ENCODE assay signal across 11 mouse cellular contexts in genomic region chr7:115450431-115451195, GRCm38 (mm10).
DNase-seq lines count a peak whose midpoint lies in the region; ATAC-seq and TF ChIP-seq lines count a peak whose summit lies in the region.
"Had no signal": no experiment of that assay in that cellular context is flagged by ENCODE, and none has a peak within 500 bp of the region (broad histone marks: within the 10 kb centered on the region; RNA-seq: fewer than 3 reads in every experiment).

No protein-coding gene starts in this region.

- intact Hi-C loops in left cerebral cortex, adult 2 months (cut with DNase I) = loop anchor here (5.0 kb wide), 1 partner anchor 582 kb away; no protein-coding TSS in a partner anchor

- no peaks in the 10 kb centered on the region for H3K9me3 ChIP-seq in limb, embryonic 15.5 days
- H3K9me3 ChIP-seq: lung, embryonic 15.5 days had no signal

- peaks cover 3% of the 10 kb centered on the region; the same call in 1 of the 2 replicates for H3K27me3 ChIP-seq in limb, embryonic 15.5 days
- H3K27me3 ChIP-seq: lung, embryonic 15.5 days had no signal

- 0 out of 2 replicates have a peak, but pooled peaks have one; percentile 24 for ATAC-seq in frontal cortex, adult (ENCODE audit: low TSS enrichment)
- ATAC-seq in limb, embryonic 15.5 days (ENCODE audit: insufficient number of reproducible peaks, low FRiP score, low TSS enrichment, low read depth) = no peak

- TF ChIP-seq CTCF in left cerebral cortex, adult 2 months (IDR thresholded peaks at IDR 0.05) = no peak

- 0 out of 2 replicates have a peak overlapping the region, but pooled peaks have one; percentile 10 for H3K4me2 ChIP-seq in limb, embryonic 15.5 days
- H3K4me2 ChIP-seq: lung, embryonic 15.5 days had no signal

- H3K36me3 ChIP-seq in limb, embryonic 15.5 days = no peaks in the 10 kb centered on the region
- H3K36me3 ChIP-seq: lung, embryonic 15.5 days had no signal

- whole genome bisulfite sequencing in limb, embryonic 15.5 days = 36% methylated on average over 23 of the region's 23 CpGs

- H3K4me1 ChIP-seq in limb, embryonic 15.5 days = peaks cover 29% of the 10 kb centered on the region

- H3K27ac ChIP-seq in limb, embryonic 15.5 days = peak overlapping the region; percentile 43; the same call in 1 of the 2 replicates
- no peak overlapping the region for H3K27ac ChIP-seq in left cerebral cortex, adult 2 months
- H3K27ac ChIP-seq: lung, embryonic 15.5 days had no signal

- H3K9ac ChIP-seq in limb, embryonic 15.5 days = no peak overlapping the region
- H3K9ac ChIP-seq: lung, embryonic 15.5 days had no signal

- DNase-seq in frontal cortex, postnatal 14 days (ENCODE audit: low spot score in 2 of 2) = no peak
- peak; percentile 22 to 58 for DNase-seq in lung, postnatal 4 days
- DNase-seq in lung, postnatal 14 days = no peak
- DNase-seq in thymus, postnatal 4 days = peak; percentile 68
- no peak for DNase-seq in urinary bladder, adult 2 months (ENCODE audit: low spot score)
- DNase-seq in left cerebral cortex, adult 2 months (ENCODE audit: extremely low spot score in 1 of 2, low spot score in 2 of 2) = no peak
- DNase-seq: cerebellum, postnatal 10 days; gastrocnemius, postnatal 14 days had no signal

- H3K4me3 ChIP-seq in limb, embryonic 15.5 days = no peak overlapping the region
- H3K4me3 ChIP-seq in left cerebral cortex, adult 2 months = no peak overlapping the region
- H3K4me3 ChIP-seq: lung, embryonic 15.5 days had no signal

Comparison
In these comparisons a context has a peak if more than half of its experiments do, and no peak if none do; other contexts are left out.
1. DNase-seq: peak in lung, postnatal 4 days (2 of 2) and thymus, postnatal 4 days (single experiment); none in frontal cortex, postnatal 14 days (0 of 2), lung, postnatal 14 days (single experiment), urinary bladder, adult 2 months (single experiment) and left cerebral cortex, adult 2 months (0 of 2).